Mouse (Mus musculus) kidney, adult 2 months (tissue): Measurements from ENCODE around the gene Olfr631. TPM values are rescaled to one million over a fixed set of nuclear protein-coding genes. Genes with fewer than 3 reads are reported as not detected.
"Not testable (repeated sequence)": the region's sequence is repeated elsewhere in the genome, so short reads cannot be mapped to it uniquely, and the experiment has no call there.

Experiments used
- DNase-seq: peaks from one replicate; pipeline ENCODE4 v3.0.0; 2021
- H3K27ac ChIP-seq: fragments of 200-500 bp; 2 replicates; pipeline ENCODE4 v1.5.1; 2012; ENCODE audit warnings: low read depth, low read length, control low read depth, inconsistent platforms; ENCODE audit not compliant: insufficient read depth
- H3K27me3 ChIP-seq: fragments of 200-500 bp; replicated peaks from 2 replicates; pipeline ENCODE4 v1.6.1; 2012; ENCODE audit warnings: mild to moderate bottlenecking, moderate library complexity, low read length, inconsistent platforms; ENCODE audit not compliant: control insufficient read depth, insufficient read depth
- H3K36me3 ChIP-seq: fragments of 200-500 bp; 2 replicates; pipeline ENCODE4 v1.6.1; 2012; ENCODE audit warnings: mild to moderate bottlenecking, moderate library complexity, low read length, inconsistent platforms; ENCODE audit not compliant: control insufficient read depth, insufficient read depth
- H3K4me1 ChIP-seq: fragments of 200-500 bp; 2 replicates; pipeline ENCODE4 v1.6.1; 2011; ENCODE audit warnings: low read length; ENCODE audit not compliant: control insufficient read depth, insufficient read depth
- H3K4me3 ChIP-seq: fragments of 200-500 bp; 2 replicates; pipeline ENCODE4 v1.5.1; 2011; ENCODE audit warnings: mild to moderate bottlenecking, low read depth, low read length, control low read depth; ENCODE audit not compliant: insufficient read depth
- CTCF ChIP-seq: fragments of 200-500 bp; conservative IDR thresholded peaks from 2 replicates; pipeline ENCODE4 v1.5.1; 2011; ENCODE audit warnings: low read depth, mild to moderate bottlenecking, control low read depth, low read length, moderate library complexity, mixed read lengths; ENCODE audit not compliant: insufficient read depth, insufficient read length
- POLR2A ChIP-seq: fragments of 200-500 bp; IDR thresholded peaks from one replicate; pipeline ENCODE4 v1.6.1; 2011; ENCODE audit warnings: low read depth, low read length, control low read depth
- WGBS: fragments of 180-500 bp; shearing (Covaris S2); methylation state at CpG from one replicate; pipeline ENCODE4 v1.1.7; 2018; 5-methylcytosine and 5-hydroxymethylcytosine counted together
- polyA plus RNA-seq: library from polyadenylated mRNA; depleted of rRNA; stranded (reverse); fragments of >200 nt; gene quantifications from 2 replicates; pipeline ENCODE4 v1.2.3, GENCODE M21; 2012; rRNA removed

Olfr631 gene
- polyA plus RNA-seq, 1 experiment: not detected

DNA sequence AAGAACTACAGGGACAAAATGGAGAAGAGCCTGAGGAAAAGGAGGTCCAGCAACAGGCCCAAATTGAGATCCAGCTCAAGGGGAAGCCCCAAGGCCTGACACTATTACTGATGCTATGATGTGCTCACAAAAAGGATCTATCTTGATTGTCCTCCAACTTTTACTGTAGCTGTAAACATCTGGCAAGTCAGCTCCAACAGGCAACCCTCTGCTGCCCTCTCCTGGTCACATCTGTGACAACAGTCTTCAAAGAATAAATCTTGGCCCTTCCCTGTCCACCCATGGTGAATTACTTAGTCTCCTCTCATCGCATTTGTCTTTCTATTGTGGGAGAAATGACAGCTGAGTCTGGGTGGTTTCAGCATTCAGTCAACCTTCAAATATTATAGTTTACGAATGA is 14.1 kb downstream of the Olfr631 start:
- Histone ChIP-seq H3K4me1 (no peaks in the 10 kb centered on the region), H3K27me3 (no peaks in the 10 kb centered on the region), H3K27ac (no peak overlapping the region), H3K4me3 (no peak overlapping the region), H3K36me3 (no peaks in the 10 kb centered on the region)
- 23% methylated on average over 2 of the region's 2 CpGs for WGBS
- peak; percentile 21 for DNase-seq
- TF ChIP-seq CTCF (peak; percentile 70), POLR2A (no peak)

DNA sequence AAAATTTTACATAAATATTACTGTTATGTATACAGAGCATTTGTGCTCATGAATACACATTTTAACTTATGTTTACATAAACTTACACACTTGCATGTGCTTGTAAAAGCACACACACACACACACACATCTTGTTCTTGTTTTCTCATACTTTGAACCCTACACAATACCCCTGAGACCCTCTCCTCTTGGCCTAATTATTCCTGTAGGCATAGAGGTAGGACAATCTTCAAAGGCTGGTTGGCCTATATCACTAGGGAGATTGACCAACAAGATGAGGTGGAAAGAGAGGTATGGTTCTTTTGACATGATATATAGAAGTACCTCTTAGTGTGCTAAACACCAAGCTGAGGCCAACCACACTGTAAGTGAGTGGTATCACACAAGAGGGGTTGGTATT is 15.5 kb downstream of the Olfr631 start, which contains the start of gene Olfr633:
Olfr633 (plus strand) TSS at position 301 of the 400 bp plus-strand sequence.
- H3K27me3 ChIP-seq: no peaks in the 10 kb centered on the region
- H3K27ac ChIP-seq: no peak within 1 kb of the TSS
- no peaks in the 10 kb centered on the region for H3K36me3 ChIP-seq
- H3K4me1 ChIP-seq: no peaks in the 10 kb centered on the region
- no peak for DNase-seq
- no peak for TF ChIP-seq POLR2A
- no peak for TF ChIP-seq CTCF
- H3K4me3 ChIP-seq: no peak within 1 kb of the TSS

DNA sequence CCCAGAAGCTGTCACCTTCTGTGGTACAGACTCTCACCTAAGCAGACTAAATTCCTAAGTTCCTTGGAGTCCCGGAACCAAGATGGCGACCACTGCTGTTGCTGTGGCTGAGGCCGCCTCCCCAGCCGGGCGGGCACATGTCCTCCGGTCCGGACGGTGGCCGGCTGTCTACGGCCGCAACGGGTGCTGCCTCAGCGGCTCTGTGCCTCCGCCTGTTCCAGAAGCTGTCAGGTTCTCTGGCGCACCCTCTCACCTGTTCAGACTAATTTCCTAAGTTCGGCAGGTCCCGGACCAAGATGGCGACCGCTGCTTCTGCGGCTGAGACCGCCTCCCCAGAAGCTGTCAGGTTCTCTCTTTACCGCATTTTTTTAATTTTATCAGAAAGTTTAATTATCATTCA is 38.2 kb downstream of the Olfr631 start:
- not testable (repeated sequence) for H3K36me3 ChIP-seq, DNase-seq, H3K4me1 ChIP-seq, H3K27ac ChIP-seq, H3K27me3 ChIP-seq, H3K4me3 ChIP-seq
- 90% methylated on average over 22 of the region's 22 CpGs for WGBS

DNA sequence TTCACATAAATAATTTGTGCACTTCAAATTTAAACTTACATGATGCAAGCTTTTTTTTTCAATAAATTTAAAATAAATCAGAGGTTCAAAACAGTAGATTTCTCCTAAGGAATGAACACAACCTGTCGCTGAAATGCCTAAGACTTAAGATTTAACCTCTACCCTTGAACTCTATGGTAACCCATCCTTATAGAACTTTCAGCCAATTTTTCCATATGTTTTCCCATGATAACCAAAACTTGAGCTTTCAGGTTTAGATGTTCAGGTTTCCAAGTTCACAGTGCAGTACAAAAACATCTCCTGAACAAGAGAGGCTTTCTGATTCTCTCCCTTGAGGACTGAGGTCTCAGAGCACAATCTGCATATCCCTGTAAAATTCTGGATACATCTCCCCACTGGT is 42.2 kb downstream of the Olfr631 start, which contains the start of gene Olfr635:
Olfr635 (plus strand) TSS at position 301 of the 400 bp plus-strand sequence.
- no peak within 1 kb of the TSS for H3K27ac ChIP-seq

DNA sequence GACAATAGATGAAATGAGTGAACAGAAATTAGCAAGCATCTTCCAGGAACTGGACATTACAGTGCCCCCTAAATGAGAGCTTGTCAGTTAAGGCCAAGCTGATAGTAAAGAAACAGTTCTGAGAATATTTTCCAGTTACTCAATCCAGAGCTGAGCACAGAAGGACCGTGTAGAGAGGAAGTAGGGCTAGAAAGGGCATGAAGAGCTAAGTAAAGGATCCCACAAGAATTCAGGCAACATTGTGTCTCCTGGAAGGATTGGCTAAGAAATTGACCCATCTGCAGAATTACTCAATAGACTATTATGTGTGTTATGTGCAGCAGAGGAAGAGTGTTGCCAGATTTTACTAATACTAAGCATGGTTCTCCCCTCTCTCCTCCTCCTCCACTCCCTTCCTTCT is 43.2 kb downstream of the Olfr631 start:
- WGBS: 40% methylated on average over 1 of the region's 1 CpGs
- no peak for DNase-seq
- H3K4me3 ChIP-seq: no peak overlapping the region
- H3K27me3 ChIP-seq: no peaks in the 10 kb centered on the region
- H3K4me1 ChIP-seq: no peaks in the 10 kb centered on the region
- no peaks in the 10 kb centered on the region for H3K36me3 ChIP-seq
- H3K27ac ChIP-seq: no peak overlapping the region
- TF ChIP-seq POLR2A: no peak
- TF ChIP-seq CTCF: no peak

More for the DNA sequence above, 42.2 kb downstream of the Olfr631 start, which contains the start of gene Olfr635:
- 73% methylated on average over 1 of the region's 1 CpGs for WGBS
- Histone ChIP-seq H3K27me3 (no peaks in the 10 kb centered on the region), H3K4me1 (no peaks in the 10 kb centered on the region), H3K4me3 (no peak within 1 kb of the TSS), H3K36me3 (no peaks in the 10 kb centered on the region)
- TF ChIP-seq CTCF: no peak
- no peak for TF ChIP-seq POLR2A
- no peak for DNase-seq

Other genes starting within 250 kb of the Olfr631 start
- gene Olfr625-ps1, start 246.1 kb upstream of the Olfr631 start, polyA plus RNA-seq: not detected in 2 replicates
- gene Olfr243, start 214.2 kb upstream of the Olfr631 start, polyA plus RNA-seq: not detected in 2 replicates
- not detected in 2 replicates for gene Olfr628, start 198.5 kb upstream of the Olfr631 start, polyA plus RNA-seq
- not detected in 2 replicates for gene Olfr629, start 183.9 kb upstream of the Olfr631 start, polyA plus RNA-seq
- gene Olfr630, start 171.5 kb upstream of the Olfr631 start, polyA plus RNA-seq: not detected in 2 replicates
- not detected in 2 replicates for gene Olfr69, start 157.2 kb upstream of the Olfr631 start, polyA plus RNA-seq
- not detected in 2 replicates for gene Olfr68, start 149.1 kb upstream of the Olfr631 start, polyA plus RNA-seq
- gene Olfr67, start 137.0 kb upstream of the Olfr631 start, polyA plus RNA-seq: not detected in 2 replicates
- gene Hbb-bt, start 114.8 kb upstream of the Olfr631 start, polyA plus RNA-seq: 323 and 441 TPM in 2 replicates
- gene Hbb-bs, start 100.7 kb upstream of the Olfr631 start, polyA plus RNA-seq: 3,704 and 5,002 TPM in 2 replicates
- gene Hbb-bh2, start 88.3 kb upstream of the Olfr631 start, polyA plus RNA-seq: not detected in 2 replicates
- not detected in 2 replicates for gene Hbb-bh1, start 85.7 kb upstream of the Olfr631 start, polyA plus RNA-seq
- not detected in 2 replicates for gene Hbb-y, start 75.6 kb upstream of the Olfr631 start, polyA plus RNA-seq
- gene Olfr66, start 42.6 kb upstream of the Olfr631 start, polyA plus RNA-seq: not detected in 2 replicates
- not detected in 2 replicates for gene Olfr64, start 34.3 kb upstream of the Olfr631 start, polyA plus RNA-seq
- not detected in 2 replicates for gene Olfr65, start 25.3 kb upstream of the Olfr631 start, polyA plus RNA-seq
- not detected in 2 replicates for gene Olfr632, start 5.5 kb downstream of the Olfr631 start, polyA plus RNA-seq
- gene Olfr633, start 15.6 kb downstream of the Olfr631 start, polyA plus RNA-seq: not detected in 2 replicates
- not detected in 2 replicates for gene Olfr635, start 42.3 kb downstream of the Olfr631 start, polyA plus RNA-seq
- not detected in 2 replicates for gene Olfr638, start 69.9 kb downstream of the Olfr631 start, polyA plus RNA-seq
- not detected in 2 replicates for gene Olfr639, start 88.5 kb downstream of the Olfr631 start, polyA plus RNA-seq
- not detected in 2 replicates for gene Olfr640, start 96.7 kb downstream of the Olfr631 start, polyA plus RNA-seq
- gene Olfr641, start 106.6 kb downstream of the Olfr631 start, polyA plus RNA-seq: not detected in 2 replicates
- gene Olfr642, start 123.8 kb downstream of the Olfr631 start, polyA plus RNA-seq: not detected in 2 replicates
- gene 4930516K23Rik, start 132.6 kb downstream of the Olfr631 start, polyA plus RNA-seq: not detected in 2 replicates
- not detected in 2 replicates for gene Olfr644, start 143.0 kb downstream of the Olfr631 start, polyA plus RNA-seq
- gene Olfr645, start 156.6 kb downstream of the Olfr631 start, polyA plus RNA-seq: not detected in 2 replicates
- gene Olfr646, start 176.0 kb downstream of the Olfr631 start, polyA plus RNA-seq: not detected in 2 replicates
- gene Ubqln5, start 201.0 kb downstream of the Olfr631 start, polyA plus RNA-seq: not detected in 2 replicates
- not detected in 2 replicates for gene Olfr643, start 208.6 kb downstream of the Olfr631 start, polyA plus RNA-seq
- gene Ubqln3, start 214.5 kb downstream of the Olfr631 start, polyA plus RNA-seq: 0.07 and 0.09 TPM in 2 replicates
- gene Ubqlnl, start 221.7 kb downstream of the Olfr631 start, polyA plus RNA-seq: 0.18 TPM in 1 of 2 replicates, not detected in the other
- not detected in 2 replicates for gene Olfm5, start 236.0 kb downstream of the Olfr631 start, polyA plus RNA-seq